Mouse (Mus musculus): Measurements from ENCODE around the gene Erp44.

Erp44 gene

DNA sequence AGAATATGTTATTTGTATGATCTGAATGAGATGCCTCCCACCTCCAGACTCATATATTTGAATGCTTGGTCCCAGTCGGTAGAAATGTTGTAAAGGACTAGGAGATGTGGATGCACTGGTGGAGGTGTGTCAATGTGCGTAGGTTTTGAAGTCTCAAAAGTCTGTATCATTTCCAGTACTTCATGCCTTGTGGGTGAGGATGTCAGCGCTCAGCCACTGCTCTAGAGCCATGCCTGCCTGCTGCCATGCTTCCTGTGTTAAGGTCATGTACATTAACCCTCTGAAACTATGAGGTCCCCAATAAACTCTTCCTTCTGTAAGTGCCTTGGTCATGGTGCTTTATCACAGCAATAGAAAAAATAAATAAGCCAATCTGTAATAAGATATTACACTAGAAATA, 11.7 kb downstream of the Erp44 start:
- TF ChIP-seq CTCF (conservative IDR thresholded peaks at IDR 0.05; ENCODE audit: low read length) (no peak), POU5F1 (IDR thresholded peaks at IDR 0.05; ENCODE audit: borderline replicate concordance, low read length) (no peak), NANOG (IDR thresholded peaks at IDR 0.05; ENCODE audit: borderline replicate concordance, low read length) (no peak)
- peaks cover 5% of the 10 kb centered on the region; the same call in 1 of the 2 replicates for H3K27me3 ChIP-seq (ENCODE audit: insufficient read depth, low read length)

DNA sequence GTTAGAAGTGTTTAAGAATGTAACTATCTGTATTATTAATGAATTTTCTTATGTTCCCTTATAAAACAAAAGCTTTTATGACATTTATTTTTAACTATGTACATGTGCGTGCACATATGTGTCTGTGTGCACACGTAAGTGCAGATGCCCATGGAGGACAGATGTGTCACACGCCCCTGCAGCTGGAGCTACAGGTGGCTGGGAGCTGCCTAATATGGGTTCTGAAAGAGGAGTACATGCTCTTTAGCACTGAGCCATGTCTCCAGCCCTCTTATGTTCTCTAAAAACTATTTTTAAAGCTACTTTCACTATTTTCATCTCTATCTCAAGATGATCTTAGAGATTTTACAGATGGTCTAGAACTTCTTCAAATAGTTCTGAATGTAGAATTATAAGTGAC, 21.3 kb downstream of the Erp44 start:
- Histone ChIP-seq H3K4me3 (replicated peaks; ENCODE audit: low read length) (no peak overlapping the region), H3K9me3 (ENCODE audit: low read length) (no peaks in the 10 kb centered on the region), H3K27me3 (ENCODE audit: insufficient read depth, low read length) (no peaks in the 10 kb centered on the region), H3K4me1 (replicated peaks; ENCODE audit: low read depth, low read length) (no peaks in the 10 kb centered on the region), H3K36me3 (ENCODE audit: insufficient read depth, low read length) (peaks cover 5% of the 10 kb centered on the region; the same call in 1 of the 2 replicates)
- no peak for TF ChIP-seq NANOG (IDR thresholded peaks at IDR 0.05; ENCODE audit: borderline replicate concordance, low read length)

More for the DNA sequence above, 11.7 kb downstream of the Erp44 start:
- Histone ChIP-seq H3K4me3 (replicated peaks; ENCODE audit: low read length) (no peak overlapping the region), H3K9me3 (ENCODE audit: low read length) (no peaks in the 10 kb centered on the region), H3K4me1 (replicated peaks; ENCODE audit: low read depth, low read length) (peaks cover 15% of the 10 kb centered on the region), H3K36me3 (ENCODE audit: insufficient read depth, low read length) (no peaks in the 10 kb centered on the region)

DNA sequence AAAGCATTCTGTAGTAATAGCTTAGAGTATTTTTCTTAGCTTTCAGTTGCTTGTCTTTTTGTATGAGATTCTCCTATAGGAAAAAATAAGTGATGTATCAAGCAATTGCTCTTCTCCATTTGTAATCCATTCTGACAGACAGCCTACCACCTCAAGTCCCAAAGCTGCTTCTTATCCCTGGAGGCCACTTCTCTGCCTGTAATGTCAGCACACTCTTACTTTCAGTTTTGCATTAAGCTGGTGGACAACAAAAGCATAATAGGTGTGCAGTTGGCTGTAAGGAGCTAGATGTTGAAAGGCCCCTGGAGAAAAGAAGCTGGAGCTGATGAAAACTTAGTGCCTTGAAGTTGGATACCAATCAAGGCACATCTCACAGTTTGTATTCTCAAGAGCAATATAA, 26.1 kb downstream of the Erp44 start:
- TF ChIP-seq NANOG (IDR thresholded peaks at IDR 0.05; ENCODE audit: borderline replicate concordance, low read length), result no peak
- TF ChIP-seq CTCF (conservative IDR thresholded peaks at IDR 0.05; ENCODE audit: low read length), result no peak
- TF ChIP-seq POU5F1 (IDR thresholded peaks at IDR 0.05; ENCODE audit: borderline replicate concordance, low read length), result no peak
- Histone ChIP-seq H3K36me3 (ENCODE audit: insufficient read depth, low read length) (no peaks in the 10 kb centered on the region), H3K4me1 (replicated peaks; ENCODE audit: low read depth, low read length) (no peaks in the 10 kb centered on the region), H3K27me3 (ENCODE audit: insufficient read depth, low read length) (no peaks in the 10 kb centered on the region), H3K4me3 (replicated peaks; ENCODE audit: low read length) (no peak overlapping the region), H3K9me3 (ENCODE audit: low read length) (no peaks in the 10 kb centered on the region)

DNA sequence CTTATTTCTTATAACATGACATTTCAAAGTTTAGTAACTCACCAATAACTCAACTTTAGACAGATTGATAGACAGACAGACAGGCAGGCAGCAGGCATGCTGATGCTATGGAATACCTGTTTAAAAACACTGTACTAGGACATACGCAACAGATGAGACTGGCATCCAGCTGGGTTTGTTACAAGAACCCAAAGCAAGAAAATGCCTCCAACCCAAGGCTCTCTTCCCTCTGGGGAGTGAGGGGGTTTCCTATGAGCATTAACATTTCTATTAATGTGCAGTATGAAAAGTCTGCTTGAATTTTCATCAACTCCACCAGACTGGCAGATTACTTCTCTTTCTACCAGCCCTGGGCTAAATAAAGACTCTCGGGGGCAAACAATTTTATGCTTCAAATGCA, 35.1 kb downstream of the Erp44 start:
- Histone ChIP-seq H3K4me3 (replicated peaks; ENCODE audit: low read length) (no peak overlapping the region), H3K27me3 (ENCODE audit: insufficient read depth, low read length) (no peaks in the 10 kb centered on the region), H3K36me3 (ENCODE audit: insufficient read depth, low read length) (no peaks in the 10 kb centered on the region), H3K4me1 (replicated peaks; ENCODE audit: low read depth, low read length) (peaks cover 9% of the 10 kb centered on the region), H3K9me3 (ENCODE audit: low read length) (no peaks in the 10 kb centered on the region)
- TF ChIP-seq POU5F1 (IDR thresholded peaks at IDR 0.05; ENCODE audit: borderline replicate concordance, low read length) (no peak), CTCF (conservative IDR thresholded peaks at IDR 0.05; ENCODE audit: low read length) (no peak), NANOG (IDR thresholded peaks at IDR 0.05; ENCODE audit: borderline replicate concordance, low read length) (no peak)

DNA sequence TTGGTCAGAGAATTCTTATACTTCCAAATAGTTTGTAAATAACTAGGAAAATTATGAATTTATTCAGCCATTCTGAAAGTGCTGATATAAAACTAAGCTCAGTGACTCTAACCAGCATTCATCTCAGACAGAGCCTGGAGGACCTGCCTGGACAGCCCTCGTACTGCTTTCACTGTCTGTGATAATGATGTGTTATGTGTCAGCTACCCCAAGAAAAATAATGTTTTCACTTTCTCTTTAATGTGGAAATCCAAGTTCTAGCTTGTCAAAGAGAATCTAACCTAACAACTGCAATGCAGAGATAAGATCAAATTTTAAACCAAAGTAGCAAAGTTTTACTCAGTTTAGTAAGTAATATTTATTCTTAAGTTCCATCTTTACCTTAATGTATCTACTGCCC, 35.6 kb downstream of the Erp44 start:
- H3K4me3 ChIP-seq (replicated peaks; ENCODE audit: low read length), result no peak overlapping the region
- no peaks in the 10 kb centered on the region for H3K27me3 ChIP-seq (ENCODE audit: insufficient read depth, low read length)
- no peaks in the 10 kb centered on the region for H3K36me3 ChIP-seq (ENCODE audit: insufficient read depth, low read length)
- peaks cover 9% of the 10 kb centered on the region for H3K4me1 ChIP-seq (replicated peaks; ENCODE audit: low read depth, low read length)
- no peaks in the 10 kb centered on the region for H3K9me3 ChIP-seq (ENCODE audit: low read length)
- no peak for TF ChIP-seq NANOG (IDR thresholded peaks at IDR 0.05; ENCODE audit: borderline replicate concordance, low read length)

DNA sequence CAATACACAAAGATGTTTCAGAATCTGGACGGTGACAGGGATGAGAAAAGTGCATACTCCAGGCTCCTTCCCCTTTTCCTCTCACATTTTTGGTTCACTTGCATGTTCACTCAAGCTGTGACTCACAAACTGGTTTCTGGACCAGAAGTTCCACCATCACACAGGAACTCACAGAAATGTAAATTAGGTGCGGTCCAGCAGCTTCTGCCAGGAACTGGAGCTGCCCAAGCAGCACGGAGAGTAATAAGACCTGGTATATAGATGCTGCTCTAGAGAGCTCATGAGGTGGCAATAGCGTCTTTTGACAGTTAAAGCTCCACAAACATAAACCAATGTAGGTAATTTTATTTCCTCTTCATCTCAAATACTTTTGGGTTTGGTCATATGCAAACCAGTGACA, 36.9 kb downstream of the Erp44 start:
- Histone ChIP-seq H3K27me3 (ENCODE audit: insufficient read depth, low read length) (no peaks in the 10 kb centered on the region), H3K9me3 (ENCODE audit: low read length) (no peaks in the 10 kb centered on the region), H3K4me3 (replicated peaks; ENCODE audit: low read length) (no peak overlapping the region), H3K4me1 (replicated peaks; ENCODE audit: low read depth, low read length) (peaks cover 9% of the 10 kb centered on the region), H3K36me3 (ENCODE audit: insufficient read depth, low read length) (no peaks in the 10 kb centered on the region)
- TF ChIP-seq POU5F1 (IDR thresholded peaks at IDR 0.05; ENCODE audit: borderline replicate concordance, low read length) (no peak), CTCF (conservative IDR thresholded peaks at IDR 0.05; ENCODE audit: low read length) (no peak), NANOG (IDR thresholded peaks at IDR 0.05; ENCODE audit: borderline replicate concordance, low read length) (no peak)

DNA sequence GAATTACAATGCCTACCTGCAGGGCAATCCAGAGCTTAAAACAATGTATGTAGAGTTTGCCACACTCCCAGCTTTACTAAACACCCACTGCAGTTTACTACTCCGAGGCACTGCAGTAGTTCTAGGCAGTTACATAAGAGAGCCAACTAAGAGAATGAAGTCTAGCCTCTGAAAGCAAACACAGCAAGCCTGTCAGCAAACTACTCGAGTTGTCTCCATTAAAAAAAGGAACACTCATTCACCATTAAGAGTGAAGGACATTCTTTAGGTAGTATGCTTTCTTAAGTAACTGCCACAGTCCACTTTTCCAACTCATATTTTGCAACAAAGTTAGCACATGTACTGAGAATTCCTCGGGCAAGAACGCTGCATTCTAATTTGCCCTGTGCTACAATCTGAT, 40.3 kb downstream of the Erp44 start:
- no peak for TF ChIP-seq NANOG (IDR thresholded peaks at IDR 0.05; ENCODE audit: borderline replicate concordance, low read length)
- no peak for TF ChIP-seq POU5F1 (IDR thresholded peaks at IDR 0.05; ENCODE audit: borderline replicate concordance, low read length)
- TF ChIP-seq CTCF (conservative IDR thresholded peaks at IDR 0.05; ENCODE audit: low read length), result no peak
- Histone ChIP-seq H3K9me3 (ENCODE audit: low read length) (no peaks in the 10 kb centered on the region), H3K27me3 (ENCODE audit: insufficient read depth, low read length) (no peaks in the 10 kb centered on the region), H3K4me1 (replicated peaks; ENCODE audit: low read depth, low read length) (peaks cover 3% of the 10 kb centered on the region), H3K36me3 (ENCODE audit: insufficient read depth, low read length) (peaks cover 13% of the 10 kb centered on the region; the same call in 1 of the 2 replicates), H3K4me3 (replicated peaks; ENCODE audit: low read length) (no peak overlapping the region)

DNA sequence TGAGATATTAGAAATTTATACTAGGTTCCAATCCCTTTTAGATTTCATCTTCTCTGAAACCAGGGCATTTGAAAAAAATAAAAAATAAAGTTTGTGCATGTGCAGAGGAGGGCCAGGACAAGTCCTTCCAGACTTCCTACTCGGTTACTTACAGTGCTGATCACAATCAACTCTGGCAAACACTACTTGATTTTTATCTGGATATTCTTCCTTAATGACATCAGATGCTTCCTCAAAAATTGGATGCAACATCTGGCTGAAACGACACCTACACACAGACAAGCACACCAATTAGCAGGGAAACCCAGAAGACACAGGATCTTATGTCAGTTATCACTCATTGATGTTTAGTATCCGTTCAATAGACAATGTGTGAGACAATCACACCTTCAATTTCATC, 42.6 kb downstream of the Erp44 start:
- no peaks in the 10 kb centered on the region for H3K9me3 ChIP-seq (ENCODE audit: low read length)
- H3K4me1 ChIP-seq (replicated peaks; ENCODE audit: low read depth, low read length), result no peaks in the 10 kb centered on the region
- H3K36me3 ChIP-seq (ENCODE audit: insufficient read depth, low read length), result peaks cover 13% of the 10 kb centered on the region; the same call in 1 of the 2 replicates
- no peak overlapping the region for H3K4me3 ChIP-seq (replicated peaks; ENCODE audit: low read length)
- no peaks in the 10 kb centered on the region for H3K27me3 ChIP-seq (ENCODE audit: insufficient read depth, low read length)
- TF ChIP-seq CTCF (conservative IDR thresholded peaks at IDR 0.05; ENCODE audit: low read length) (no peak), NANOG (IDR thresholded peaks at IDR 0.05; ENCODE audit: borderline replicate concordance, low read length) (no peak), POU5F1 (IDR thresholded peaks at IDR 0.05; ENCODE audit: borderline replicate concordance, low read length) (no peak)

DNA sequence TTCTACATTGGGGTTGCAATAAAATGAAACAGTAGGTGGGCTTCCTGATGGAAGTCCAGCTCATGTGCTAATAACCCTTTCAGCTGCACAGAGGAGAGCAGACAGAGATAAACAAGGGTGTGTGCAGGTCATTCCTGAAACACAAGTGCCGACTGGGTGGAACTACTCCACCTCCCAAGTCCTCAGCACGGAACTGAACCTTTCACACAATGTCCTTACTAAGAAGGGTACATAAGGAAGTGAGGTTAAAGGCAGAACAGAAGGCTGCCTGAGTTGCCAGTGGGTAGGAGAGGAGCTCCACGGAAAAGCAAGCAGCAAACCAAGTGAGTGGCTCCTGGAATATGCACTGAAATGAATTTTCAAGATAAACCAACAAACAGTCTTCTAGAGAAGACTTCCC, 52.6 kb downstream of the Erp44 start:
- no peak for TF ChIP-seq POU5F1 (IDR thresholded peaks at IDR 0.05; ENCODE audit: borderline replicate concordance, low read length)
- no peak for TF ChIP-seq CTCF (conservative IDR thresholded peaks at IDR 0.05; ENCODE audit: low read length)
- no peak for TF ChIP-seq NANOG (IDR thresholded peaks at IDR 0.05; ENCODE audit: borderline replicate concordance, low read length)
- Histone ChIP-seq H3K9me3 (ENCODE audit: low read length) (no peaks in the 10 kb centered on the region), H3K4me3 (replicated peaks; ENCODE audit: low read length) (no peak overlapping the region), H3K4me1 (replicated peaks; ENCODE audit: low read depth, low read length) (peaks cover 26% of the 10 kb centered on the region), H3K27me3 (ENCODE audit: insufficient read depth, low read length) (no peaks in the 10 kb centered on the region), H3K36me3 (ENCODE audit: insufficient read depth, low read length) (no peaks in the 10 kb centered on the region)

Measured in E14TG2a.4 (cell line).